Mouse (Mus musculus): ENCODE results near the gene Olfr935. TPM values are rescaled to one million over a fixed set of nuclear protein-coding genes. Genes with fewer than 3 reads are reported as not detected.

Gene Olfr935
- not detected in 2 replicates for polyA plus RNA-seq (2015; fragmentation: Nextera tagmentation; extraction: Ambion mirVana)

DNA sequence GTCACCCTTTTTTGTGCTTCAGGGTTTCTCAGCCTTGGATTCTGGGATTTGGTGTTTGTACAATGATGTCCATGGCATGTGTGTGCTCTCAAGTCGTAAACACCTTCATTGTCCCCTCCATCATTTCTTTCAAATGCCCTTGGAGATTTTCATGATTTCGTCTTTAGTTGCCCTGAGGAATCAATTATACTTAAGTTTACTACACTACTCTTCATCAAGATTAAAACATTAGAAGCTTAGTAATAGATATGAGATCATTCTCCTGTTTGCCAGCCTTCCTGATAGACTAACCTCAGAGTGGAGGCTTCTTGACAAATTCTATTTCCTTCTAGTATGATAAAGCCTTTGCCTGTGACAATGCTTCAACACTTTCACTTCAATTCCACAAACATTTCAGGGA lies at the start of gene Olfr935:
Gene Olfr935, minus strand, starts transcription at position 101 of the 400 bp plus-strand sequence.
- Histone ChIP-seq H3K27ac (no peak within 1 kb of the TSS), H3K9me3 (no peaks in the 10 kb centered on the region), H3K9ac (no peak within 1 kb of the TSS), H3K27me3 (replicated peaks) (no peaks in the 10 kb centered on the region), H3K4me3 (replicated peaks) (no peak within 1 kb of the TSS), H3K4me2 (no peak within 1 kb of the TSS), H3K4me1 (no peaks in the 10 kb centered on the region), H3K36me3 (no peaks in the 10 kb centered on the region)
- no peak for ATAC-seq (ENCODE audit: insufficient read depth, low FRiP score, low read depth)
- WGBS, result 77% methylated on average over 2 of the region's 2 CpGs

DNA sequence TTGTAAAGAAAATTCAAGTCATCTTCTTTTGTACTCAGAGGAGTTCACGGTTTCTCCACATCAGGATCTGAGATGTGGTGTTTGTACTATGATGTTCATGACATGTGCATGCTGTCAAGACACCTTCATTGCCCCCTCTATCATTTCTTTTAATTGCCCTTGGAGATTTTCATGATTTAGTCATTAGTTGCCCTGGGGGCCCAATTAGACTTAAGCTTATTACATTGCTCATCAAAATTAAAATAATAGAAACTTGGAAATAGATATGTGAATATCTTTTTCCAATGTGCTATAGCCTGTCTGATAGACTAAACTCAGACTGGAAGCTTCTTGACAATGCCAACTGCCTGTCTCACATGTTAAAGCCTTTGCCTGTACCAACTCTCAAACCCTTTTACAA lies 23.8 kb upstream of the Olfr935 start, which contains the start of gene Olfr146:
Gene Olfr146, minus strand, starts transcription at position 101 of the 400 bp plus-strand sequence.
- Histone ChIP-seq H3K4me1 (no peaks in the 10 kb centered on the region), H3K9me3 (no peaks in the 10 kb centered on the region), H3K9ac (no peak within 1 kb of the TSS), H3K36me3 (no peaks in the 10 kb centered on the region), H3K4me3 (replicated peaks) (no peak within 1 kb of the TSS), H3K27me3 (replicated peaks) (no peaks in the 10 kb centered on the region), H3K27ac (no peak within 1 kb of the TSS), H3K4me2 (no peak within 1 kb of the TSS)
- 77% methylated on average over 1 of the region's 1 CpGs for WGBS
- no peak for ATAC-seq (ENCODE audit: insufficient read depth, low FRiP score, low read depth)

DNA sequence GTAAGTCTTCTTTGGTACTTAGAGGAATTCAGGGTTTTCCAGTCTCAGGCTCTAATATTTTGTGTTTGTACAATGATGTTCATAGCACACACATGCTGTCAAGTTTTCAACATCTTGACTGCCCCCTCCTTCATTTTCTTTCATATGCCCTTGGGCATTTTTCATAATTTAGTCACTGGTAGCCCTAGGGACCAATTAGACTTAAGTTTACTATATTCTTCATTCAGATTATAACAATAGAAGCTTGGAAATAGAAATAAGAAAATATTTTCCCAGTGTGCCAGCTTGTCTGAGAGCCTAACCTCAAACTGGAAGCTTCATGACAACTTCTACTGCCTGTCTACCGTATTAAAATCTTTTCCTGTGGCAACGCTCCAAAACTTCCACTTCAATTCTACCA lies 11.3 kb downstream of the Olfr935 start, which contains the start of gene Olfr934:
Gene Olfr934, minus strand, starts transcription at position 101 of the 400 bp plus-strand sequence.
- Histone ChIP-seq H3K36me3 (no peaks in the 10 kb centered on the region), H3K4me3 (replicated peaks) (no peak within 1 kb of the TSS), H3K27me3 (replicated peaks) (no peaks in the 10 kb centered on the region), H3K27ac (no peak within 1 kb of the TSS), H3K9ac (no peak within 1 kb of the TSS), H3K4me1 (no peaks in the 10 kb centered on the region), H3K9me3 (no peaks in the 10 kb centered on the region), H3K4me2 (no peak within 1 kb of the TSS)
- ATAC-seq (ENCODE audit: insufficient read depth, low FRiP score, low read depth), result no peak
- WGBS, result 91% methylated on average over 2 of the region's 2 CpGs

DNA sequence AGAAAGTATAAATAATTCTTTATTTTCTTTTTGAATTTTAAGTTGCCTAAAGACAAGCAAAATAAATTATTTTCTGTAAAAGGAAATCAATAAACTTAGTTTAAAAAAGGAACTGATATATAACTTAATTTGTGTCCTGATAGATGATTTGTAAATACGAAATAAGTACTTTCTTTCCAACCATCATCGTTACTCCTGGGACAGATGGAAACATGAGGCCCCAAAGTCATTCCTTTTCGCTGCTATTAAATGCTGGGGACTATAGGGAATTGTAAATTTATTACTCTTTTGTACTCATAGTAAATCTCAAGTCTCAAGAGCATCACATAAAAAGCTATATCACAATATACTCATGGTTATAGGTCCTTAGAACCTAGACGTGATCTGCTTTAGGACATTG lies 27.5 kb downstream of the Olfr935 start, which contains the start of gene Olfr933:
Gene Olfr933, plus strand, starts transcription at position 301 of the 400 bp plus-strand sequence.
- Histone ChIP-seq H3K36me3 (no peaks in the 10 kb centered on the region), H3K4me1 (no peaks in the 10 kb centered on the region), H3K9ac (no peak within 1 kb of the TSS), H3K9me3 (no peaks in the 10 kb centered on the region), H3K4me2 (no peak within 1 kb of the TSS), H3K4me3 (replicated peaks) (no peak within 1 kb of the TSS), H3K27ac (no peak within 1 kb of the TSS), H3K27me3 (replicated peaks) (no peaks in the 10 kb centered on the region)
- 72% methylated on average over 4 of the region's 4 CpGs for WGBS
- no peak for ATAC-seq (ENCODE audit: insufficient read depth, low FRiP score, low read depth)

DNA sequence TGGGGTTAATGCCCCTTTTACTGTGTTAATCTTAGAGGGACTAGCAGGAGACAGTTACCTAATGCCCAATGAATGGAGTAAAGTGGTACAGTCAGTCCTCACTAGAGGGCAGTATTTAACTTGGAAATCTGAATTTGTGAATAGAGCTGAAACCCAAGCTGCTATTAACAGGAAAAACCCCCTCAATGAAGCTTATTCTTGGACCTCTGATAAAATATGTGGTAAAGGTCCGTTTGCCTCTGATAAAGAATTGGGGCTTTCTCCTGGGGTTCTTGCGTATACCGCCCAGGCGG lies 45.4 kb downstream of the Olfr935 start:
- H3K9me3 ChIP-seq, result no peaks in the 10 kb centered on the region
- no peaks in the 10 kb centered on the region for H3K27me3 ChIP-seq (replicated peaks)
- H3K36me3 ChIP-seq, result no peaks in the 10 kb centered on the region
- 73% methylated on average over 4 of the region's 4 CpGs for WGBS
- H3K27ac ChIP-seq, result no peak overlapping the region
- H3K4me3 ChIP-seq (replicated peaks), result no peak overlapping the region
- no peak overlapping the region for H3K9ac ChIP-seq
- H3K4me1 ChIP-seq, result no peaks in the 10 kb centered on the region
- ATAC-seq (ENCODE audit: insufficient read depth, low FRiP score, low read depth), result no peak
- H3K4me2 ChIP-seq, result no peak overlapping the region

DNA sequence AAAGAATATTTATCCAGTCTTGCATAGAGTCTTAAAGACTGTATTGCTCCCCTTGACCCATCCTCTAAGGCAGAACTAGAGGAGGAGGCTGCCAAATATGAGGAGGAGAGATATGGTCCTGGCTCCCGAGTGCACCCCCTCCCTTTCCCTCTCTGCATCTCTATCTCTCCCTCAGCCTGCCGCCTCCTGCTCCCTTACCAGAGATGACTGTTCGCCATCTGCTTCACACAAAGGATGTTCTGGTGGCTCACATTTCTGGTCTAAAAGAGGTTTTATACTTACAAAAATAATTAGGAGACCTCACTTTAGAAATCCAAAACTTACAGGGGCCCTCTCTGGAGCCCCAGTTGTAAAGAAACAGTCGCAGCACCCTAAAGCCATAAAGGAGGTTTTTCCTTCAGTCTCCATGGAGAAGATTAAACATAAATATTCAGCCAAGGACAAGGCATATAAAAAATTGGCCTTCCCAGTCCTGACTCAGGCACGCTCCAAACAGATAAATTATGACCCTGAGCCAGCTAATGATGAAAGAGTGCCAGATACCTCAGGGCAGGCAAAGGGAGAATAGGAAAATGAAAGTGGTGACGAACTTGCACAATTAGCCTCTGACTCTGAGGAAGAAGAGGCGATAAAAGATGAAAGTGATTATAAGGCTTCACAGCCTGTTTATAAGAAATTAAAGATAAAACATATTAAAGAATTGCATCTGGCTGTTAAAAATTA lies 45.9 kb downstream of the Olfr935 start:
- Histone ChIP-seq H3K4me2 (no peak overlapping the region), H3K36me3 (no peaks in the 10 kb centered on the region), H3K9me3 (no peaks in the 10 kb centered on the region), H3K27ac (no peak overlapping the region), H3K9ac (no peak overlapping the region), H3K4me1 (no peaks in the 10 kb centered on the region), H3K4me3 (replicated peaks) (no peak overlapping the region), H3K27me3 (replicated peaks) (no peaks in the 10 kb centered on the region)
- no peak for ATAC-seq (ENCODE audit: insufficient read depth, low FRiP score, low read depth)
- WGBS, result 49% methylated on average over 7 of the region's 7 CpGs

Small RNA genes lying within 50 kb of the gene (microRNA-seq; reads per million reads assigned to microRNA genes)
- not detected for gene Gm25529

Other genes with a start within 250 kb of the Olfr935 start
- 0.04 and 0.08 TPM in 2 replicates for gene Olfr920, start 247.4 kb downstream of the Olfr935 start, polyA plus RNA-seq (2015; fragmentation: Nextera tagmentation; extraction: Ambion mirVana)
- not detected in 2 replicates for gene Olfr921, start 226.6 kb downstream of the Olfr935 start, polyA plus RNA-seq (2015; fragmentation: Nextera tagmentation; extraction: Ambion mirVana)
- gene Olfr922, start 185.1 kb downstream of the Olfr935 start, polyA plus RNA-seq (2015; fragmentation: Nextera tagmentation; extraction: Ambion mirVana), result not detected in 2 replicates
- gene Olfr923, start 173.1 kb downstream of the Olfr935 start, polyA plus RNA-seq (2015; fragmentation: Nextera tagmentation; extraction: Ambion mirVana), result not detected in 2 replicates
- gene Olfr924, start 155.2 kb downstream of the Olfr935 start, polyA plus RNA-seq (2015; fragmentation: Nextera tagmentation; extraction: Ambion mirVana), result not detected in 2 replicates
- gene Olfr26, start 144.6 kb downstream of the Olfr935 start, polyA plus RNA-seq (2015; fragmentation: Nextera tagmentation; extraction: Ambion mirVana), result not detected in 2 replicates
- gene Olfr926, start 122.6 kb downstream of the Olfr935 start, polyA plus RNA-seq (2015; fragmentation: Nextera tagmentation; extraction: Ambion mirVana), result not detected in 2 replicates
- not detected in 2 replicates for gene Olfr930, start 69.9 kb downstream of the Olfr935 start, polyA plus RNA-seq (2015; fragmentation: Nextera tagmentation; extraction: Ambion mirVana)
- not detected in 2 replicates for gene Olfr933, start 27.4 kb downstream of the Olfr935 start, polyA plus RNA-seq (2015; fragmentation: Nextera tagmentation; extraction: Ambion mirVana)
- not detected in 2 replicates for gene Olfr934, start 11.4 kb downstream of the Olfr935 start, polyA plus RNA-seq (2015; fragmentation: Nextera tagmentation; extraction: Ambion mirVana)
- gene Olfr146, start 23.7 kb upstream of the Olfr935 start, polyA plus RNA-seq (2015; fragmentation: Nextera tagmentation; extraction: Ambion mirVana), result not detected in 2 replicates
- gene Olfr937, start 65.3 kb upstream of the Olfr935 start, polyA plus RNA-seq (2015; fragmentation: Nextera tagmentation; extraction: Ambion mirVana), result not detected in 2 replicates
- gene Olfr938, start 79.2 kb upstream of the Olfr935 start, polyA plus RNA-seq (2015; fragmentation: Nextera tagmentation; extraction: Ambion mirVana), result not detected in 2 replicates
- not detected in 2 replicates for gene Olfr27, start 128.4 kb upstream of the Olfr935 start, polyA plus RNA-seq (2015; fragmentation: Nextera tagmentation; extraction: Ambion mirVana)
- gene Olfr943, start 166.6 kb upstream of the Olfr935 start, polyA plus RNA-seq (2015; fragmentation: Nextera tagmentation; extraction: Ambion mirVana), result not detected in 2 replicates
- not detected in 2 replicates for gene Olfr944, start 202.2 kb upstream of the Olfr935 start, polyA plus RNA-seq (2015; fragmentation: Nextera tagmentation; extraction: Ambion mirVana)

Measured in stomach, embryonic 15.5 days (tissue).